Mouse (Mus musculus): Measurements from ENCODE around the gene Kcnab2.

Gene Kcnab2

GRCm38 (mm10) chr4:152448666-152449018, 29.0 kb downstream of the Kcnab2 start:
- no peak for DNase-seq

GRCm38 (mm10) chr4:152447731-152448665, 29.7 kb downstream of the Kcnab2 start:
- DNase-seq: no peak

- no peak for DNase-seq
These were observed 31.5 kb downstream of the Kcnab2 start for GRCm38 (mm10) chr4:152446178-152446577.

GRCm38 (mm10) chr4:152441536-152441935, 36.1 kb downstream of the Kcnab2 start:
- no peak for DNase-seq

- peak in 1 of 2 experiments; percentile 31 for DNase-seq
These were observed 36.8 kb downstream of the Kcnab2 start for GRCm38 (mm10) chr4:152440882-152441281.

GRCm38 (mm10) chr4:152435255-152435654, 42.4 kb downstream of the Kcnab2 start:
- DNase-seq: peak; percentile 15 to 68

GRCm38 (mm10) chr4:152434836-152435235, 42.8 kb downstream of the Kcnab2 start:
- DNase-seq: peak; percentile 58 to 85

GRCm38 (mm10) chr4:152432308-152432707, 45.4 kb downstream of the Kcnab2 start:
- peak; percentile 6 to 42 for DNase-seq

GRCm38 (mm10) chr4:152428259-152428658, 49.4 kb downstream of the Kcnab2 start:
- DNase-seq: no peak

GRCm38 (mm10) chr4:152424922-152425321, 52.7 kb downstream of the Kcnab2 start:
- DNase-seq: no peak

- peak in 1 of 2 experiments; percentile 14 for DNase-seq
These were observed 53.3 kb downstream of the Kcnab2 start for GRCm38 (mm10) chr4:152424341-152424740.

- DNase-seq: no peak
These were observed 54.1 kb downstream of the Kcnab2 start for GRCm38 (mm10) chr4:152423576-152423975.

GRCm38 (mm10) chr4:152418229-152419060, 59.2 kb downstream of the Kcnab2 start:
- DNase-seq: no peak

- no peak for DNase-seq
These were observed 65.1 kb downstream of the Kcnab2 start for GRCm38 (mm10) chr4:152412524-152413080.

GRCm38 (mm10) chr4:152410961-152411360, 66.7 kb downstream of the Kcnab2 start:
- DNase-seq: no peak

- DNase-seq: no peak
These were observed 71.1 kb downstream of the Kcnab2 start for GRCm38 (mm10) chr4:152406531-152406930.

GRCm38 (mm10) chr4:152405671-152406201, 71.9 kb downstream of the Kcnab2 start:
- DNase-seq: no peak

- DNase-seq: no peak
These were observed 72.5 kb downstream of the Kcnab2 start for GRCm38 (mm10) chr4:152405143-152405542.

- no peak for DNase-seq
These were observed 78.7 kb downstream of the Kcnab2 start for GRCm38 (mm10) chr4:152398926-152399325.

GRCm38 (mm10) chr4:152392627-152393026, 85.0 kb downstream of the Kcnab2 start:
- DNase-seq: no peak

- DNase-seq: no peak
These were observed 85.5 kb downstream of the Kcnab2 start for GRCm38 (mm10) chr4:152392192-152392591.

- DNase-seq: peak in 1 of 2 experiments; percentile 11
These were observed 92.0 kb downstream of the Kcnab2 start for GRCm38 (mm10) chr4:152385644-152386043.
